Mouse (Mus musculus) liver, adult 2 months (tissue): Measurements from ENCODE around the gene Rdh1.

ENCODE experiments used
- CTCF ChIP-seq: fragments of 200-500 bp; IDR thresholded peaks from 2 replicates; pipeline ENCODE4 v1.5.1; 2011; ENCODE audit warnings: low read depth, low read length, control low read depth
- POLR2A ChIP-seq: fragments of 200-500 bp; IDR thresholded peaks from 2 replicates; pipeline ENCODE4 v1.6.1; 2011; ENCODE audit warnings: low read length, control low read depth; ENCODE audit not compliant: insufficient read depth; ENCODE audit errors: extremely low read depth

DNA sequence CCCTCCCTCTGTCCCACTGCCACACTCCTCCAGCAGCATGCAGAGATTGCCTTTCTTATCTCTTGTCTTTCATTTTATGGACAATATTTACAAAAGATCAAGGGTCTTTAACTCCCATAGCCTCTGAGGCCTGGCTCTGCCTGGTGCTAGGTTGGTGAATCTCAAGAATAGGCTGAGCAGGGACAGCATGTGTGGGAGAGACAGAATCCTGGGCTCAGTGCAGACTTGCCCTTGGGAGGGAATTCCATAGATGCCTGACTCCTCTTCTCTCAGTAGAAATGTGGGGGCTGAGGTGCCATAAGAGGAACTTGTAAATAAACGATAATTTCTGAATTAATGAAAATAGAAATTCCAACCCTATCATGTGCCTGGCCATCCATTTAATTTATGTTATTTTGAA is 7.0 kb downstream of the Rdh1 start:
- TF ChIP-seq POLR2A (no peak), CTCF (no peak)
